Comparison of ENCODE assay signal across 17 mouse cellular contexts in genomic region chr6:27991241-27991640, GRCm38 (mm10).
"Had no signal": no experiment of that assay in that cellular context is flagged by ENCODE, and none has a peak within 500 bp of the region (broad histone marks: within the 10 kb centered on the region; RNA-seq: fewer than 3 reads in every experiment).

No protein-coding gene starts in this region.

- H3K9me3 ChIP-seq: liver, embryonic 12.5 days; neural tube, embryonic 13.5 days; neural tube, embryonic 15.5 days had no signal

- H3K4me3 ChIP-seq: liver, embryonic 12.5 days; myocyte; neural tube, embryonic 13.5 days; neural tube, embryonic 15.5 days had no signal

- H3K4me2 ChIP-seq: liver, embryonic 12.5 days; lung, embryonic 14.5 days; neural tube, embryonic 13.5 days; neural tube, embryonic 15.5 days had no signal

- H3K4me1 ChIP-seq: liver, embryonic 12.5 days; neural tube, embryonic 13.5 days; neural tube, embryonic 15.5 days had no signal

- H3K36me3 ChIP-seq: liver, embryonic 12.5 days; neural tube, embryonic 13.5 days; neural tube, embryonic 15.5 days had no signal

- DNase-seq: lung, adult 18-20 months; lung, embryonic 14.5 days; lung, postnatal 10 days; lung, postnatal 4 days; retina, postnatal 1 day; right cerebral cortex, adult 18-20 months; right cerebral cortex, postnatal 25 days; right cerebral cortex, postnatal 4 days; spleen, adult 18-20 months; thymus, adult 18-20 months; thymus, postnatal 14 days; thymus, postnatal 36 days had no signal

- H3K27ac ChIP-seq: liver, embryonic 12.5 days; liver, embryonic 14.5 days; neural tube, embryonic 13.5 days; neural tube, embryonic 15.5 days had no signal

- H3K27me3 ChIP-seq: liver, embryonic 12.5 days; neural tube, embryonic 13.5 days; neural tube, embryonic 15.5 days had no signal

- H3K9ac ChIP-seq: liver, embryonic 12.5 days; liver, embryonic 14.5 days; lung, embryonic 14.5 days; neural tube, embryonic 13.5 days; neural tube, embryonic 15.5 days had no signal

- ATAC-seq: liver, embryonic 12.5 days had no signal
